Mouse (Mus musculus) gastrocnemius, postnatal 36 days (tissue): Measurements from ENCODE around the gene Mpnd. TPM values are rescaled to one million over a fixed set of nuclear protein-coding genes. Genes with fewer than 3 reads are reported as not detected.
A peak's percentile ranks its signal among the peaks of the same experiment; 100 is the strongest.
"Not testable (repeated sequence)": the region's sequence is repeated elsewhere in the genome, so short reads cannot be mapped to it uniquely, and the experiment has no call there.

Source experiments
- DNase-seq, 2 experiments: peaks; one replicate each; pipeline ENCODE4 v3.0.0; 2022
- intact Hi-C: fragments of 180-260 bp; cut with DNase I; formaldehyde crosslinking; loops from one replicate; pipeline ENCODE4 v1.15.1; 2025
- total RNA-seq, 2 experiments: library from RNA; stranded (reverse); gene quantifications; 2 replicates each; pipeline ENCODE4 v1.2.3; 2021

Mpnd gene
- total RNA-seq, 2 experiments from 2014 or later = 40.6 to 50.2 TPM

DNA sequence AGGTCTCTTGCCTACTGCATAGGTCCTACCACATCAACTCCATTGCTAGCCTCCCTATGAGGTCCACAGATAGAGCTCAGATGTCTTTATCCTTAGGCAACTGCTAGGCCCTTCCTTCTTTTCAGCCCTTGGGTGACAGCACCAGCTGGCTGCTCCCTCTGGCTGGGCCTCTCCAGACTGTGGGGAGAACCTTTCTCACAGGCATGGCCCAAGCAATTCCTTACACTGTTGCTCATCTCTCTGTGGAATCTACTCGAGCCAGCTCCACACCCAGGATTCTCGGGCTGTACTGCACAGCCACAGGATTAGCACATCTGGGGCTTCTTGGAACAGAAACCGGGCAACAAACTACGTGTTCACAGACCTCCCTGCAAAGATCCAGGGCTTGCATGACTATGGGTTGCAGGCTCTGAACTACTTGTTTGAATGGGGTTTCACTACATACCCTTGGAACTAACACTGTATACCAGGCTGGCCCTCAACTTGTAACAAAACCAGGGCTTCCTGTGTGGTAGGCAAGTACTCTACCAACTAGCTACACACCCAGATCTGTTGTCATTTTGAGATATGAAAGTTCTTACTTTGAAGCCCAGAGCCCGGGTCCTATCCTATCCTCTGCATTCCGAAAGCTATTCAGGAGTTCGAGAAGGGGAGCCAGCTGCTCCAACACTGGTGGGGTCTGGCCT, 28.7 kb downstream of the Mpnd start:
- peak in 1 of 2 experiments; percentile 60 for DNase-seq
- intact Hi-C loops = no loop called here

GRCm38 (mm10) chr17:56034726-56035100, 29.2 kb downstream of the Mpnd start:
- intact Hi-C loops = loop anchor here (5.0 kb wide), 1 partner anchor 38 kb away; no protein-coding TSS in a partner anchor
- DNase-seq = no peak

DNA sequence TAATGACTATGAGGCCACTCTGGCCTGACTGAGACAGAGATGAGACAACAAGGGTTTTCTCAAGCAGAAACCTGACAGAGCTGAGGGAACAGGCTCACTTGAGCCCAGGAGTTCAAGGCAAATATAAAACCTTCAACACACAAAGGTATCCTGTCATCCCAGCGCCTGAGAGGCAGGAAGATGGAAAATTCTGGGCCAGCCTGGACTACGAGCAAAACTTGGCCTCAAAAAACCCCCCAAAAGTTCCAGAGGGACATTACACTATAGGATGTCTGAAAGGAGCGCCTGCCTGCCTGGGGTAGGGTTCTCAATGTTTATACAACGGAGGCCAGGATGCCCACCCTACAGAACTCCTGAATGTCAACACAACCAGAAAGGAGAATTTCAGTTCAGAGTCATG, 29.7 kb downstream of the Mpnd start:
- intact Hi-C loops = loop anchor here (5.0 kb wide), 1 partner anchor 37 kb away; no protein-coding TSS in a partner anchor
- no peak for DNase-seq

- intact Hi-C loops = loop anchor here (5.0 kb wide), 1 partner anchor 36 kb away; no protein-coding TSS in a partner anchor
- DNase-seq = peak; percentile 98 to 99
These were observed 30.8 kb downstream of the Mpnd start, which contains the start of gene Sh3gl1 for GRCm38 (mm10) chr17:56036176-56036900. Gene Sh3gl1, minus strand, starts transcription at chr17:56036635.

DNA sequence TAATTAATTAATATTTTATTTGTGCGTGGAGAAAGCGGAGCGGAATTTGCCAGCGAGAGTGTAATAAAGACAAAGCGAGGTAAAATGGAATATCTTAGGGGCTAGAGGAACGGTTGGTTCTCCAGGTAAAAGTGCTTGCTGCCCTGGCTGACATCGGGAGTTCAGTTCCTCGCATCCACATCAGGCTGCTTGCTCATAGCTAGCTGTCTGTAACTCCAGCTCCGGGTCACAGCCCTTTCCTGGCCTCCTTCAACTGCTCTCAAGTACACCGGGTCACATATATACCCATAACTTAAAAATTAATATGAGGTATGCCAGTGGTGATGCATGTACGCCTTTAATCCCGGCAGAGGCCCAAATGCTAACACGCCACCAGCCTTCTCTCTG, 31.4 kb downstream of the Mpnd start:
- intact Hi-C loops = loop anchor here (5.0 kb wide), 1 partner anchor 35 kb away; no protein-coding TSS in a partner anchor
- DNase-seq = no peak

GRCm38 (mm10) chr17:56038583-56039261, 33.2 kb downstream of the Mpnd start:
- DNase-seq = no peak
- intact Hi-C loops = loop anchor here (5.0 kb wide), 1 partner anchor 34 kb away; no protein-coding TSS in a partner anchor

DNA sequence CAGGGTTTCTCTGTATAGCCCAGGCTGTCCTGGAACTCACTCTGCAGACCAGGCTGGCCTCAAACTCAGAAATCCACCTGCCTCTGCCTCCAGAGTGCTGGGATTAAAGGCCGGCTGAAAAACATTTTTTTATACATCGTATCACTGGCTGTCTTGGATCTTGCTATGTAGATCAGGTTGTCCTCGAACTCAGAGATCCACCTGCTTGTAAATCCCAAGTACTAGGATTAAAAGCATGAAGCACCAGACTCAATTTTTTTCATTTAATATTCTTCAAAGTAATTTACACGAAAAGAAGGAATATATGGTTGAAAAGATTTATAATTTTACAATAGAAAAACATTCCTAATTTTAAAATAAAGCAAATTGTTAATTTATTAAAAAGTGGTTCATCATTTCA, 33.8 kb downstream of the Mpnd start:
- intact Hi-C loops = loop anchor here (5.0 kb wide), 1 partner anchor 33 kb away; no protein-coding TSS in a partner anchor
- DNase-seq = no peak

GRCm38 (mm10) chr17:56040030-56040856, 34.7 kb downstream of the Mpnd start, which contains the start of gene Chaf1a:
Gene Chaf1a, plus strand, starts transcription at chr17:56040439.
- intact Hi-C loops = no loop called here
- DNase-seq = peak; percentile 89 to 95

DNA sequence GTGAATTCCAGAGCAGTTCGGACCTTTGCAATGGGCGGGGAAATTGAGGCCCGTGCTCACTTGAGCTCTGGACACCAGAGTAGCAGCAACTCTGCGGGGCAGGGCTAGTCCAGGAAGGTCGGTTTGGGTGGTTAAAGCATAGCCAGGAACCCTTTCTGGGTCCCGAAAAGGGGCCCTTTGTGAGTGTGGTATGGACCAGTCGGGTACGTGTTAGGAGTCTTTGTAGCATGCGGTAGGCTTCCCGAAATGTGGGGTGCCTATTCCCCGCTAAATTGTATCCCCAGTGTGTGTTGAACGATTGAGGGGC, 35.3 kb downstream of the Mpnd start:
- DNase-seq = no peak
- intact Hi-C loops = no loop called here

DNA sequence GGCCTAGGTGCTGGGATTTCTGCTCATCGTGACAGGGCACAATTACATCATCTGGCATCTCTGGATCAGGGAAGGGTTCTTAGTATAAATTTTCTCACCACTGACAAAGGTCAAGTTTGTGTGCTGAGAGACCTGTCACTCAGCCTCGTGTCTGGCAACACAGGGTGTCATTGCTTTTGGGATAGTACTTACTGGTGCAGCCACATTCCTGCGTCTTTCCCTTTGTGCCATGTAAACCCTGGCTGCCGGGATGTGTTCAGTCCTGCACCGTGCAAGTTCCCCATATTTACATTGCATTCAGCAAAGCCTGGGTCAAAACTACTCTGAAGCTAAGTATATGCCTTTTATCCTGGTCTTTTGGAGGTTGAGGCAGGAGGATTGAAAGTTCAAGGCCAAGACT, 45.9 kb downstream of the Mpnd start:
- DNase-seq = no peak
- intact Hi-C loops = no loop called here

GRCm38 (mm10) chr17:56054938-56055337, 49.4 kb downstream of the Mpnd start:
- intact Hi-C loops = no loop called here
- DNase-seq = no peak

DNA sequence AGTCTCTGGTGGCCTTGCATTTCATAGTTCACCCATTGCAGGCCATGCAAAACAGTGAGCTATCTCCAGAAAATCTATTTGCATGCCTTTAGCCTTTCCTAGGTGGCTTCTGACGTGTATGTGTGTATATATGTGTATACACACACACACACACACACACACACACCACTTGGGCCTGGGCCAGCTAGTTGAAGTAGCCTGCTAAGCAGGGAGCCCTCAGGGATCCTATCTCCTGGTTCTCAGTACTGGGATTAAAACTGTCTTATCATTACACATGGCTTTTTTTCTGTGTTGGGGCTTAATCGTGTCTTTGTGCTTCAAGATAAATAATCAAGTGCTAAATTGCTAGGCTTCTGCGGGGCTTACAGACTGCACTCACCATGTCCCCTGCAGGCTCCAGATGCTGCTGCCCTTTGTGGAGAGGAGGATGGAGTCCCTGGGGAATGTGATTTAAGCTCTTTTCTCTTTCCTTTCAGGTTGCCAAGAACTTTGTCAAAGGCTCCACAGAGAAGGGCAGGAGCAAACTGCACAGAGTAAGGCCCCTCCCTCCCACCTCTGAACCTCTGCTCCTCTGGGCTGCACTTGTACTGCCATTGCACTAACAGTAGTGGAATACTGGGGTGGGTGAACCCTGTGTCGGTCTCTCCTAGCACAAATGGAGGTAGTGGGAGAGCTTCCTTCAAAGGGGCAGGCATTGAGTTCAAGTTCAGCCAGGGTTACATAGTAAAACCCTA, 50.6 kb downstream of the Mpnd start:
- DNase-seq = no peak
- intact Hi-C loops = no loop called here

DNA sequence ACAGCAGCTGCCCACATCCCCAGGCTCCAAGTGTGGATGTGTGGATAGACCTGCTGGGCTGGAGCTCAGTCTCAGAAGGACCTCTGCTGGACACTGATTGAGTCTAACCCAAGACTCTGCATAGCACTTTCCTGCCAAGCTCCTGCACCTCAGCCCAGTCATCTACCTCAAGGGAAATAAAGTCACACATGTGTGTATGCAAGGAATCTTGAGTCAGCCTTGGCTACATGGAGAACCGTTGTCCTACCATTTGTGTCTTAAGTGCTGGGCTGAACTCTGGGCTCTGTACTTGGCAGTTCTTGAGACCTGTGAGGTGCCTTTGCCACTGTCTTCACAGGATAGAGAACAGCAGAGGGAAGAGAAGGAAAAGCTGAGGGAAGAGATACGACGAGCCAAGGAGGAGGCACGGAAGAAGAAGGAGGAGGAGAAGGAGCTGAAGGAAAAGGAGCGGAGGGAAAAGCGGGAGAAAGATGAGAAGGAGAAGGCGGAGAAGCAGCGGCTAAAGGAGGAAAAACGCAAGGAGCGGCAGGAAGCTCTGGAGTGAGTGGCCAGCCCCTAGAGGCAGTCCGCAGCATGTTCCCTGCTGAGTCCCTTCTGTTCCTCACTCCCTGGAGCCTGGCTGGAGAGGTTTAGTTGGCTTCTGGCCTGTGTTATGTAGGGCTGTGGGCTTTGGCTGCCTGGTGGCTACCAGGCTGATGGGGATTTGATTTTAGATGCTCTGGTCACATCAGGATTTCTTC, 52.0 kb downstream of the Mpnd start:
- intact Hi-C loops = no loop called here
- DNase-seq = no peak

GRCm38 (mm10) chr17:56062081-56062480, 56.6 kb downstream of the Mpnd start:
- intact Hi-C loops = no loop called here
- no peak for DNase-seq

GRCm38 (mm10) chr17:56065715-56066114, 60.2 kb downstream of the Mpnd start:
- intact Hi-C loops, DNase-seq: not testable (repeated sequence)
